Mouse (Mus musculus) kidney, adult 11 months (tissue): Measurements from ENCODE around the gene Sdhaf1.

Experiments used
- DNase-seq: peaks from one replicate; pipeline ENCODE4 v3.0.0; 2022

Gene Sdhaf1

DNA sequence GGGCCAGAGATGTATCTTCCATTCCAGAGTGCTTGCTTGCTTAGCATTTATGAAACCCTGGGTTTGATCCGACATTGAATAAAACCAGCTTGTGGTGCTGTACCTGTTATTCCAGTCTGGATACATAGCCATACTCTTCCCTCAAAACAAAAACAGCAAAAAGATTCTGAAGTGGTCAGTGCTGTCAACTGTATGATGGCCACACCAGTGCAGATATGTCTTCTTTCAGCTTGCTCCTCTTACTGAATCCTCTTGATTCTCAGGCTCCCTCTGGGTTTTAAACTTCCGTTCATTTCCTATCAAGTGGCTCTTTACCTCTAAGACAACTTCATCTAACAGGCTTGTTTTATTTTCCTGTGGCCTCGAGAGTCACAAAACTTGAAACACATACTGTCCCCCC lies at the start of gene Sdhaf1:
Sdhaf1 (minus strand) TSS at position 101 of the 400 bp plus-strand sequence.
- no peak for DNase-seq

DNA sequence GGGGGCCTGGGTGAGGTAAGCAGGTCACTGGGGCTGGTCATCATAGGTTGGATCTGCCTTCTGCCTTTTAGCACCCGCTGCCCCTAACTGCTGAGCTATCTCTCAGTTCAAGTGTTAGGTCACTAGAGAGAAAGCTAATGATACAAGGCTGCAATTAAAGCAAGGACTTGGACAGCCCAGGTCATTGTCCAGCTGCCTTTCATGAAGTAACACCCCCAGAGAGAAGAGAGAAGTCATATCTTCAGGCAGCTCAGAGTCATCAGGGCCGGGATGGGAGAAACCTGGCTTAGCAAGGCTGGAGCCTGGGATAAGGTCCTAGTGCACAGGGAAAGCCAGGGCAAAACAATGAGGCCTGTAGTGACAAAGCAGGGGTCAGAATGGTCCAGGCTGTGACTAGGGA lies 43.8 kb upstream of the Sdhaf1 start:
- DNase-seq = no peak

DNA sequence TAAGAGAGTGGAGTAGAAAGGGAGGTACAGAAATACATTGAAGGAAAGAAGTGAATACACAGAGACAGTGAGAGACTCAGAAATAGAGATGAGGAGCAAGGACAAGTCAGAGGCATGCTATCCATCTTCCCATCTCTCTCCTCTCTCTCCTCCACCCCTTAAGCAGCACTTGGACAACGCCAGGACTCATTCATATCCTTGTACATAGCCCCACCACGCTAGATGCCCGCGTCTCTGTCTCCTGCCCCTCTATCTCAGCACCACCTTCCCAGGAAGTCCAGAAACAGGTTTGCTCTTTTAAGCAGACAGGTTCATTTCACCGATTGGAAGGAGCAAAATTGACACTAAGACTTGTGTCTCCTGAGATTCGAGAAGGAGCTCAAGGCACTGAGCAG lies 39.6 kb upstream of the Sdhaf1 start:
- no peak for DNase-seq

DNA sequence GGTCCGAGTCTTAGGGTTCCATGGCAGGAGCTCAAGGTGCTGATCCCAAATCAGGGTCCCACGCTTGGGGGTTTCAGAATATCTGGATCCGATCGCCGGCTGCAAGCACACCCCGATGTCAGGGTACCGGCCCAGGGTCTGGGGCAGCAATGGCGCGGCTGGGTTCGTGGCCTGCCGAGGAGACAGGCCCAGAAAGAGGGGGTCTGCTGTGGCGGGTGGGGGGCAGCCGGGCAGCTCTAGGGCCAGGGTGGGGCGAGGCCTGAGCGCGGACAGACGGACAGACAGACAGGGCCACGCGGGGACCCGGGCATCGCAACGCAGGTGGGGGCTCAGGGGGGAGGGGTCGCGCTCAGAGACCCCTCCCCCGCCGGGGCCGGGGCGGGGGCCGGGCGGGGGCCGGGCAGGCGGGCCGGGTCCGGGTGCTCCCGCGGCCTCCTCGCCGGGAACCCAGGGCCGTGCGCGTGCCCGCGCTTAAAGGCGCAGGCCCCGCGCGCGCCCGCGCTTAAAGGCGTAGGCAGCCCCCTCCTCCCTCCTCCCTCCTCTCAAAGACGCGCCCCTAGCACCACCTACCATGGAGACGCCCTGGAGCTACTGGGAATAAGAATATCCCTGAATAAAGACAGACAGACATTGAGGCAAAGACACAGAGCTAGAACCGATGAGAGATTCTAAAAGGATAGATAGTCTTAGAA lies 39.1 kb upstream of the Sdhaf1 start, which contains the start of gene Lrfn3:
Lrfn3 (minus strand) TSS at position 121 of the 692 bp plus-strand sequence.
- no peak for DNase-seq

DNA sequence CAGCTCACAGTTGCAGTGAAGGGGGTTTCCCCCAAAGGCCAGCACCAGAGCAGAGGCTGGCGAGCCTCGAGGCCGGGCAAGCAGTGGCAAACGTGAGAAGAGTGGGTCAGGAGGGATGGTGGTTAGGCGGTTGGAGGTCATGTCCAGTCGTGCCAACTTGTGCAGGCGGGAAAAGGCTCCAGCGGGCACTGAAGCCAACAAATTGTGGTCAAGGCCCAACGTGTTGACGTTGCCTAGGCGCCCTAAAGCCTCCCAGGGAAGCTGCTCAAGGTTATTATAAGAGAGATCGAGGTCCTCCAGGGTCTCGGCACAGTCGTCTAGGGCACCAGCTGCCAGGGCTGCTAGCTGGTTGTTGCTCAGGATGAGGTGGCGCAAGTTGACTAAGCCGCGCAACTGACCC lies 36.3 kb upstream of the Sdhaf1 start:
- DNase-seq = no peak

DNA sequence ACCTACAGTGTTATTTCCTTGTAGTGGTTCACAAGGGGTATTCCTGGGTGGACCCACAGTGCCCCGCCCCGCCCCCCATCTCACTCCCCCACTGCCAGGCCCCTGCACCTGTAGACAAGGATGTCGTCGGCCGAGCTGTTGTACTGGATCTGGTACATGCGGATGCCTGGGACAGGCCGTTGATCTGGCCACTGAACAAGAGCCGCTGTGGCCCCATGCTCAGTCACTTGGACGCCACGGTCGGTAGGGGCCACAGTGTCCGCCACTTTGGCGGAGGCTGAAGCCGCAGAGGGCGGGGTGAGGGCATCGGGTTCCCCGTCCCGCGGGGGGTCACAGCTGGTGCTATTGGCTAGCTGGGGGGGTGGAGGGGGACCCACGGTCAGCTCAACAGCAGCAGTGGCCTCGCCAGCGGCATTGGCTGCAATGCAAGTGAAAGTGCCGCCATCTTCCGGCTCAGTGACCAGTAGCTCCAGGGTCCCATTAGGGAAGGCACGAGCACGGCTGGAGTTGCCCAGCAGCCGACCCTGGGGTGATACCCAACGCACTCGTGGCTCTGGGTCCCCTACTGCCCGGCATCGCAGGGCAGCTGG lies 35.7 kb upstream of the Sdhaf1 start:
- peak; percentile 62 for DNase-seq

DNA sequence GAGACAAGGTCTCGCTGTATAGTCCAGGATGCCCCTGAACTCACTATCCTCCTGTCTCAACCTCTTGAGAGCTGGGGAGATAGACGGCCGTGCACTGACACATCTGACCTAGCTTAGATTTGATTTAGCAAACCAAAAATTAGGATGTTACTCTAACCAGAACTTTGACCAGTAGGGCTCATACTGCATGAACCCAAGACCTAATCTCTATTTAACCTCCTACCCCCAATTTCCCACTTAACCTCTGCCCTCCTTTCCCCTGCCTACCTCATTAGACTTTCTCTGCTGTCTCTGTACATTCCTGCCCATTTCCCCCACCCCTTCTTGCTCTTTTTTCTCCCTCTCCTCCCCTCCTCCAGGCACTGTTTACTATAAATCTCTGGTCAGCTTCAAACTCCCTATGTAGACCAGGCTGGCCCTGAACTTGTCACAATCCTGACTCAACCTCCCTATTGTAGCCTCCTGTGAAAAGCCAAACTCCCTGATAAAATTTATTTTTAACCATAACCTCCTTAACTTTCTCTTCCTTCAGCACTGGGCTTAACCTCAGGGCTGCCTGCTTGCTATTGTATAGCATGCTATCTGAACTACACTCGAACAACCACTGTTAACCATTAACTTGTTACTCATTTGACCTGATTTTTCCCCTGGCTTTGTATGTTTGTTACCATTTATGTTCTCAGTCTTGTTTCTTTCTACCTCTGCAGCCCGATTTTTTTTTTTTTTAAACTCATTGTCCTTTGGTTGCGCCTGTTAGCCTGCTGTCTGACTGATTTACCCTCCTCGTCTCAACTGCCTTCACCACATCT lies 34.9 kb upstream of the Sdhaf1 start:
- DNase-seq = no peak

DNA sequence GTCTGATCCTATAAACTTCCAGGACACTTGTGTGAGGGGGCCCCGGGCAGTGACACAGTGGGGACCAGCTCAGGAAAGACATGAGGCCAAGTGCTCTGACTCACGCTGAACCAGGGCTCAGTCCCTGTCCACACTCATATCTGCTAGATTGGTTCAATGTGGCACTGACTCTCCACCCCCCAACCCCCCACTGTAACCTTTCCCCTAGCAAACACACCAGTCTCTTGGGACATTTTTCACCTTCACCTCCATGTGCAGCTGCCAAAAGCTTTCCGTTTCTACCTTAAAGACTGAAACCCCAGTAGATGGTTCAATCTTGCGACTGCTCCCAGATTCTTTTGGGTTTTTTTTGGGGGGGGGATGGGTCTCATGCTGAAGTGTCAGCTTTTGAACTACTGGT lies 30.4 kb upstream of the Sdhaf1 start:
- DNase-seq = no peak

DNA sequence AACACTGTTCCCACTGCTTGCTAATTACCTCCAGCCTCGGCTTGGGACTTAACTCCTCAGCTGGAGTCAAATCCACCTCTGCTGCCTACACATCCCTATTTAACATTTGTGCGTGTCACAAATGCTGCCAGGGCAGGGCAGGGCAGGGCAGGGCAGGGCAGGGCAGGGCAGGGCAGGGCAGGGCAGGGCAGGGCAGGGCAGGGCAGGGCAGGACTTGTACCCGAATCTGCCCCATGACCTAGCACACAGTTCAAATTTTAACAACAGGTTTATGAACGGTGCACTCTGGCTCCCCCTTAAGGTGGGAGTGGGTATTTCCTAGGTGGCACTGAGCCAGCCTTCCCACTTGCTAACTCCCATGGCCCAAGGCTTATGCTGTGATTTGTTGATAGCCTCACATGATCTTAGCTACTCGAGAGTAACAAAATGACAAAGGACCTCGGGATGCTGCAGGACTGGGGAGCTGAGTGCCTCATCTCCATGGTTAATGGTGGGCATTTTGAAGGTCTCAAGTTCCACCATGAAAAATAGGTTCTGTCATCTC lies 29.7 kb upstream of the Sdhaf1 start:
- DNase-seq = peak; percentile 68

DNA sequence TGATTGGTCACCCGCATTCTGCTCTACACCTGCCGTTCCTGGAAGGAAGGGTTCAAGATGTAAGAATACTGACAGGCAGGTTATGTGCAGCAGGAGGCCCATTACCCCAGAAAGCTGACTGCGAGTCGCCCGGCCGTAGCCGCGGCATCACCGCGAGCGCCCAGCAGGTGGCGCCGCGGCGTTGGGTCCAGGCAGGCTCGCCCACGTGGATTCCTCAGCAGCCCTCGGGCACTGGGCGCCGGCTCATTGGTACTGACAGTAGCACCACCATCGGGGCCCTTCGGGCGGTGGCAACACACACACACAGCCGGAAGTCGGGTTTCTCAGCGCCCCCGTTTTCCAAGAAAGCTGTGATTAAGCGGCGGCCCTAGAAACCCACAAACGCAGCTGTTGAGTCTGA lies 24.1 kb upstream of the Sdhaf1 start:
- peak; percentile 54 for DNase-seq

DNA sequence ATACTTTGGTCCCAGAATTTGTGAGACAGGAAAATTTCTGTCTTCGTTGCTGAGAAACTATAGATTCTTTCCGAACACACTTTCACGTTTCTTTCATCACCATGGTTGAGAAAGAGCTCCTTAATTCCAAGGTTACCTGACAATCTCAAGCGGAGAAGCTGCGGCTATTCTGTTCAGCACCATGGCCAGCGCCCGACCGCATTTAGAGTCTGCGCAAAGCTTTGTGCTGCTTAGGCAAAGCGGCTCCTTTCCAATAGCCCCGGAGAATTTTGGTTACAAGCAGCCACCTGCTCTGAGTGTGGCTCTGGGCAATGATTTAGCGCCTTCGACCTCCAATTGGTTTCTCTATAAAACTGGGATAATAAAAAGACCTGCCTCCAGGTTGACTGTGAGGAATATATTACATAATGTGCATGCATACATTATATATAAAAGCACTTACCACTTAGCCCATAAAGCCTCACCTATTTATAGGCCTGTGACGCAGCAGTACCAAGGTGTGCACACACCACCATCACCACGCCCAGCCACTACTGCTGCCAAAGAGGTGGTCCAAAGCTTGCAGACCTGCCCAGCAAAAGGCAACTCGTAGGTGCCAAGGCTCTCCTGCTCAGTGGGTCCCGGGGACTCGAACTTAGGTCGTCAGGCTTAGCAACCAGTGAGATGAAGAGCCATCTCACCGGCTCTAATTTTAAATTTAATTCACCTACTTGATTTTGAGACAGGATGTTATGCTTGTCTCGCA lies 23.1 kb upstream of the Sdhaf1 start:
- DNase-seq = no peak

DNA sequence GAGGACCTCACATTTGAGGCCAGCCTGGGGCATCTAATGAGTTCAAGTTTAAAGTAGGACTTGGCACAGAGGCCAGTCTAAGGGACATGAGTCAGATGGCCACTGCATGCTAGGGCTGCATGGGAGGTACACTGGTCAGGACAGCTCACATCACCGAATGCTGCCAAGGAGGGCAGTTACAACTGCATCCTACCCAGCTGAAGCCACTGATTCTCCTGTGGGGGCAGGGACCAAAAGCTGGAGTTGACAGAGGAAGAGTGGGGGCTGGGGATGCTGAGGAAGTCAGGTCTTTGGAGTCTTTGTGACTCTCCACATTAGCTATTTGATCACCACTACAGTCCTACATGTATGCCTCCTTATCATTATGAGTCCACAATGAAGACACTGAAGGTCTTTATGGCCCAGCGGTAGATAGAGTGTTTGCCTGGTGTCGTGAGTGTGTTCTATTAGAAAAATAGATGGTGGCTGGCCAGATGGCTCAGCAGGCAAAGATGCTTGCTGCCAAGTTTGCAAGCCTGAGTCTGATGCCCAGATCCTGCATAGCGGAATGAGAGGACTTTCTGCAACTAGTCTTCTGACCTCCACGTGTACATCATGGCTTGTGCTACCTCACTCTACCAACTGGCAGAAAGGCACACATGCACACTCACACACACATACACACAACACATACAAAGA lies 15.9 kb upstream of the Sdhaf1 start:
- DNase-seq = no peak

DNA sequence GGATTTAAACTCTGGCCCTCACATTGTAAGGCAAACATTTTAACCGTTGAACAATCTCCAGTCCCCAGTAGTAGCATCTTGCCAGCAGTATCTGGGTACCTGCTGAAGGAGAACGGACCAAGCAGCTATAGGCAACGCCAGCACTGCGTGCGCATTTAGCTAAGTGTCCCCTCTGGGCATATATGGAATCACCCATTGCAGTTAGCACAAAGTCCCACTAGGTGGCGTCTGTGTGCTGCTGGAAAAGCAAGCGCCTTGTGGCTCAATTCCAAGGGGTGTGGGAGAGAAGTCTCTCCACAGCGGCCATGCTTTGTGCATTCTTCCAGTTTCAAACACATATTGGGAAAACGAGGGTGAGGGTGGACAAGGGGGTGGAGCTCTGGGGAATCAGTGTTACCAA lies 12.7 kb upstream of the Sdhaf1 start:
- peak; percentile 54 for DNase-seq

DNA sequence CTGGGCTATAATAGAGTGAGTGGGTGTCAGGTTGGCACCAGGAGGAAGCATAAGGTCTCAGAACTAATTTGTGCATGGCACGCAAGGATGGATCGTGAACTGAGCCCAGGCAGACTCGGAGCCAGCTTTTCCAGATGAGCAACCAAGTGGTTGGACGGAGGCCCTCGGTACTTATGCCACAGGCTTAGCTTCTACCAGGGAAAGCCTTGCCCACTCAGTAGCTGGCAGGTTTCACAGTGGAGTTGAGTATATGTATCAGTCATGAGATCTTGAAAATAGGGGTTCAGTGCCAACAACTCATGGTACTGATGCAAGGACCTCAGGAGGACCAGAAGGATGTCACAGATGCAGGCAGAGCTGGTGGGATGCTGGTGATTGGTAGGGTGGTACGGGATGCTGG lies 12.0 kb upstream of the Sdhaf1 start:
- no peak for DNase-seq

DNA sequence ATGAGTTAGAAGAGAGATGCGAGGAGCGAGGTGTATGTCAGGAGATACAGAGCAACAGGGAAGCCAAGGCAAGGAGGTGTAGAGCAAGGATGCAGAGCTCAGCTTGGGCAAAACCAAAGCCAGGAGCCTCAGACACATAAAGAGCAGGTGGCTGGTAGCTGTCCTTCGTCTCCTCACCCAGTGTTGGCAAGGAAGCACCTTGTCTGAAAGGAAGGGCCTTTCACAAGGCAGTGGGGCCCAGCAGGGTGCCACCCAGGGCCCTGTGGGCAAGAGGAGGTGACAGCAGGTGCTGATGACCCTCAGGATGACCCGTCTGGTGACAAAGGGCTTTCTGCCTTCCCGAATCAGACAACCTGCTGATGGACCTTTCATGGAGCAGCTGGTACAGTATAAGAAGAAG lies 10.9 kb upstream of the Sdhaf1 start:
- no peak for DNase-seq

DNA sequence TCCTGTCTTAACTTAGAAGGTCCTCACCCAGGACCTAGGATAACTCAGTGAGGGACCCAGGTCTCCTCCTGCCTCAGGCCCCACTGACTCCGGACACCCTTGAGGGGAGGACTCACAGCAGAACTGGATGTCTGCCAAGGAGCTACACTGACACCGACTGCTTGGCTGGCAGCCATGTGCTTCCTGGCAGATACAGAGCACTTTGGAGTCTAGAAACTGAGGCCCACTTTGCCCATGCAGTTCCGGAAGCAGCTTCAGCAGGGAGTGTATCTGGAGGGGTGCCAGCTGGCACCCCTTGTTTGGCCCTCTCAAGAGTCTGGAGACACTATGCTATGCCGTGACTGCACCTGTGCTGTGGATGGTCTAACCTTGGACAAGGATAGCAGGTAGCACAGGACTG lies 9.7 kb upstream of the Sdhaf1 start:
- peak; percentile 86 for DNase-seq

DNA sequence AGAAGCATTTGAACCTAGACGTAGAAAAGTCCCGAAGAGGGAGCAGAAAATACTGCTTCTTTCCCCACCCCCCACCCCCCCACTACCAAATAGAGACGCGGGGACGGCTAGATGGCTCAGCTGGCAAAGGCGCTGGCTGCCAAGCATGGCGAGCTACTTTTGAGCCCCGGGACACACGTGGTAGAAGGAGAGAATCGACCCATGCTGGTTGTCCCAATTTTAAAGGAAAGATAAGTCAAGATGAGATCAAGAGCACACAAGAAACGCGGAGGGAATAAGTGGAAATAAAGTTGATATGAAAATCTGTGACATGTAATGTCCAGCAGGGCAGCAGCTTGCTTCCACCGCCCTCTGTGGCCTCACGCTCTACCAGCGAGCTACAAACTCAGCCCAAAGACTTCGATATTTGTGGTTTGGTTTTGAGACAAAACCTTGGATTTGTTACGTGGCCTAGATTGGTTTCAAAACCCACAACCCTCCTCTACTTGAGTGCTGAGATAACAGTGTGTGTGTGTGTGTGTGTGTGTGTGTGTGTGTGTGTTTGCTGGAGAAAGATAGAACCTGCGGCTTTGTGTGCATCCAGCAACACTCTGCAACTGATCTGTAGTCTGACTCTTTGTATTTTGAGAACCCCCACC lies 9.0 kb upstream of the Sdhaf1 start:
- no peak for DNase-seq

DNA sequence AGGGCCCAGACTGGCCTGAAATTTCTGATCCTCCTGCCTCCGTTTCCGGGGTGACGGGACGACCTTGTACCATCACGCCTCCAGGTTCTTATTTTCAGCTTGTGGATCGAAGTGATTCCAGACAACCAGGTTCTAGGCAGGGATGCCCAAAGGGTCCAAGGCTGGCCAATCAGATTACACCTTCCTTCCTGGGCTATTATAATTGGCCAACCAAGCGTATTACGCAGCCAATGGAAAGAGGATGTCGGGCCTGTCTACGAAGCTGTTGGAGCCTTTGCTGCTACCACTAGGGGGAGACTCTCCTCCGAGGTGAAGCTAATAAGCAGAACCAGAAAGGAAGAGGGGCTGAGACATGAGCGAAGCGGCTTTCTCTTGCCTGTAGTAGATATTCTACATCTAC lies 8.2 kb upstream of the Sdhaf1 start:
- DNase-seq = peak; percentile 74

DNA sequence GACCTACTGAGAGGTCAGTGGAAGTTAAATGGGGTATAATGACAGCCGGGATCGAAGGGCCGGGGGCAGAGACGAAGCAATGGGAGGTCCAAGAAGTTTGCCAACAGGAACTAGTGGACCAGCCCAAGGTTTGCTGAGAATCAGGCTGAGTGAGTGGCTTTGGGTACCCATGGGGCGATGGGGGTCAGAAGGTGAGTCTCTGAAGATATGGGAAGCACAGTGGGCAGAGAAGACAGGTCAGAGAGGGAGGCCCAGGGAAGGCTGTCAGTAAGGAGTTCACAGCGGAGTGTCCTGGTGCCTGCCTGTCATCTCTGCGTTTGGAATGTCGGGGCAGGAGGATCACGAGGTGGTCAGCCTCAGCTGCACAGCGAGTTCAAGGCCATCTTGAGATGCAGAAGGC lies 4.7 kb upstream of the Sdhaf1 start:
- no peak for DNase-seq

DNA sequence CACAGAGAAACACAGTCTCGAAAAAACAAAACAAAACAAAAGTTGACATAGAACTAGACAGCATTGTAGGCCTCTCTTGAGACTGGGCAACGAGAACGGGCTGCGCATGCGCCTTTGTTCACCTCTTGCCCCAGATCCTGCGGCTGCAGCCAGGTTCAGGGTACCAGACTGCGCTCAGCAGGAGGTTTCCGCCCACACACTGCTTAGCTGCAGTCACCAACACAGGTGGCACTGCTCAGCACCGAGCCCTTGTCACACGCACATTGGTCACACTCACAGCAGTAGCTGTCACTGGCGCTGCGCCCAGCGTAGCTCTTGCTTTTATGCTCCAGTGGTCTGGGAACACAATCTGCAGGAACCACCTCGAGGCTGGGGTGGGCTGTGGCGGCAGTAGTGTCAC lies 3.4 kb upstream of the Sdhaf1 start:
- DNase-seq = peak; percentile 65

DNA sequence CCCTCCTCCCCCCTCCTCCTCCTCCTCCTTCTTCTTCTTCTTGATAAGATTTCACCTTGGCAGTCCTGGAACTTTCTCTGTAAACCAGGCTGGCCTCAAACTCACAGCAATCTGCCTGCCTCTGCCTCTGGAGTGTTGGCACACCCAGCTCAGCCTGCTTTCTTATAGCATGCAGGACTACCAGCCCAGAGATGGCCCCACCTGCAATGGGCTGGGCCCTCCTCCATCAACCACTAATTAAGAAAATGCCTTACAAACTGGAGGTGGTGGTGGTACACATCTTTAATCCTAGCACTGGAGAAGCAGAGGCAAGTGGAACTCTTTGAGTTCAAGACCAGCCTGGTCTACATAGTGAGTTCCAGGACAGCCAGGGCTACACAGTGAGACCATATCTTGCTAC lies 2.7 kb upstream of the Sdhaf1 start:
- DNase-seq = no peak

DNA sequence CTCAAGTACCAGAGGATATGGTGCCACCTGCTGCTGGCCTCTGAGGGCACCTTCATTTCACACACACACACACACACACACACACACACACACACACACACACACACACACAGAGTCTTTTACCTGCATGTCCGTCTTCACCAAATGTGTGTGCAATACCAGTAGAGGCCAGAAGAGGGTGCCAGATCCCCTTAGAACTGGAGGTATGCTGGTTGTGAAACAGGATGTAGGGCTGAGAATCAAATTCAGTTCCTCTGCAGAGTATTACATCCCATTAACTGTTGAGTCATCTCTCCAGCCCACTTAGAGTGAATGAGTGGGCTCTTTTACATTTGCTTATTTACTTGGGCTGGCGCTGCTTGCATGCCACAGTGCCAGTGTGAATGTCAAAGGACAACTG lies 1.7 kb upstream of the Sdhaf1 start:
- no peak for DNase-seq
